Mouse (Mus musculus) heart, adult 10 weeks (tissue): ENCODE data around the gene Gm906. TPM values are rescaled to one million over a fixed set of nuclear protein-coding genes. Genes with fewer than 3 reads are reported as not detected.

Experiments
- polyA plus RNA-seq: library from polyadenylated mRNA; stranded (reverse); fragments of 350-450 nt; fragmentation: Illumina TruSeq; extraction: RNeasy Lipid Tissue Mini Kit (QIAGEN cat#74804); gene quantifications from one replicate; pipeline ENCODE4 v1.2.3, GENCODE M21; 2014; ENCODE audit warnings: low read depth, low replicate concordance

Gene Gm906
- polyA plus RNA-seq = not detected

DNA sequence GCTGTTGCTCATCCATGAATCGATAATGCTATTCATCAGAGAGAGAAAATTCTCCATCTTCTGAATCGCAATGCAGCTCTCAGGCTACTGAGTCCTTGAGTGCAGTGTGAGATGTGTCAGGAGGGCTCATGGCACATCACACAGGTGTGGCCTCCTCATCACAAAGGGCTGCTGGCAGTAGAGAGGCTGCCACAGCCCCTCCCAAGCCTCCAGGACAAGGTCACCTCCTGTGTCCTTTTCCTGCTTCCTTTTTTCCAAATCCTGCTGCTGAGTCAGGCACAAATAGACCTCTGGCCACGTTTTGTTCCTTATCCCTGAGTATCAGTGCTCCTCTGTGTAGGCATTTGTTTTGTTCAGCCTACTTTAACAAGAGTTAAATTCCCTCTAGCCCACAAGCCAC, at the start of gene Gm906:
Gm906 (minus strand) TSS at position 101 of the 400 bp plus-strand sequence.

Other genes with a start within 250 kb of the Gm906 start
- gene Fbxw17, start 167.6 kb upstream of the Gm906 start, polyA plus RNA-seq = 7.8 TPM
- not detected for gene Gm47429, start 193.6 kb upstream of the Gm906 start, polyA plus RNA-seq
- gene Nutm2, start 217.0 kb upstream of the Gm906 start, polyA plus RNA-seq = not detected